In the genomic region with DNA sequence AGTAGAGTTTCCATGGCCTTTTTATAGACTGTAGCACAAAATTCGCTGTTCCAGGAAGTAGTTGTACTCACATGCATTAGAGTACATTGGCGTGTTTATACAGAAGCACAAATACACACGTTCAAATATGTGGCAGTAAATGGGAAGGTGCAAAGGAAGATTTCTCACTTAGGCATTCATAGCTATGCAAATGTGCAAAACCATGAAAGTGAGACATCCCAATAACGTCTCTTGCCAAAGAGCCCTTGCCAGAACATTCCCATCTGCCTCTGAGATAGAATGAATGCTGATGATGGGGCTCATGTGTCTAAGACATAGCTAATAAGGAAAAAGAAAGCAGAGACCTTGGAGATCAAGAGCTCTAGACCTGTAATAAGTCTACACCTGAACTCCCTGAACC, we compare ENCODE assay signal across 19 mouse cellular contexts.
DNase-seq lines count a peak whose midpoint lies in the region; ATAC-seq and TF ChIP-seq lines count a peak whose summit lies in the region.
"Had no signal": no experiment of that assay in that cellular context is flagged by ENCODE, and none has a peak within 500 bp of the region (broad histone marks: within the 10 kb centered on the region; RNA-seq: fewer than 3 reads in every experiment).

No protein-coding gene starts in this region.

- no peaks in the 10 kb centered on the region for H3K36me3 ChIP-seq in kidney, postnatal 0 days (ENCODE audit: insufficient read depth, low read length)
- H3K36me3 ChIP-seq in kidney, embryonic 15.5 days: no peaks in the 10 kb centered on the region
- no peaks in the 10 kb centered on the region for H3K36me3 ChIP-seq in lung, embryonic 16.5 days (ENCODE audit: control insufficient read depth, insufficient read depth, low read length)
- H3K36me3 ChIP-seq: intestine, embryonic 15.5 days; limb, embryonic 12.5 days; liver, embryonic 13.5 days; midbrain, embryonic 12.5 days; neural tube, embryonic 13.5 days had no signal

- peak; percentile 17 for DNase-seq in cerebellum, adult 11-12 months
- no peak for DNase-seq in cerebellum, adult 9-10 months
- DNase-seq in kidney, postnatal 0 days (ENCODE audit: low spot score): peak; percentile 3
- DNase-seq in lung, postnatal 36 days: no peak
- peak; percentile 54 for DNase-seq in layer of hippocampus, adult 9-11 months
- DNase-seq in adrenal gland, postnatal 25 days: no peak
- DNase-seq: cerebellum, postnatal 25 days; gastrocnemius, postnatal 25 days; liver, embryonic 13.5 days; thymus, postnatal 4 days had no signal

- no peak for ATAC-seq in kidney, postnatal 0 days (replicated peaks; ENCODE audit: low FRiP score, low read depth)
- ATAC-seq in kidney, embryonic 15.5 days (replicated peaks; ENCODE audit: low FRiP score): no peak
- ATAC-seq in lung, embryonic 16.5 days (ENCODE audit: low read depth): peak; percentile 21; the same call in 1 of the 2 replicates
- ATAC-seq: CD4-positive, CD25-positive, alpha-beta regulatory T cell, adult 4 months had no signal

- no peak overlapping the region for H3K4me2 ChIP-seq in kidney, postnatal 0 days (ENCODE audit: low read length)
- no peak overlapping the region for H3K4me2 ChIP-seq in kidney, embryonic 15.5 days
- no peak overlapping the region for H3K4me2 ChIP-seq in lung, embryonic 16.5 days (ENCODE audit: low read depth, low read length)
- H3K4me2 ChIP-seq: hindbrain, embryonic 14.5 days; intestine, embryonic 15.5 days; limb, embryonic 12.5 days; liver, embryonic 13.5 days; midbrain, embryonic 12.5 days; neural tube, embryonic 13.5 days had no signal

- WGBS in kidney, postnatal 0 days: 78% methylated on average over 4 of the region's 4 CpGs
- WGBS in kidney, embryonic 15.5 days: 85% methylated on average over 4 of the region's 4 CpGs
- WGBS in lung, embryonic 16.5 days: 51% methylated on average over 4 of the region's 4 CpGs

- H3K9me3 ChIP-seq in kidney, postnatal 0 days (replicated peaks; ENCODE audit: low read length): no peaks in the 10 kb centered on the region
- no peaks in the 10 kb centered on the region for H3K9me3 ChIP-seq in kidney, embryonic 15.5 days (replicated peaks)
- H3K9me3 ChIP-seq in lung, embryonic 16.5 days (ENCODE audit: control insufficient read depth, low read length): no peaks in the 10 kb centered on the region
- H3K9me3 ChIP-seq: intestine, embryonic 15.5 days; limb, embryonic 12.5 days; liver, embryonic 13.5 days; midbrain, embryonic 12.5 days; neural tube, embryonic 13.5 days had no signal

- no peak overlapping the region for H3K4me3 ChIP-seq in kidney, postnatal 0 days (replicated peaks; ENCODE audit: low read depth, low read length)
- H3K4me3 ChIP-seq in kidney, embryonic 15.5 days (replicated peaks): no peak overlapping the region
- no peak overlapping the region for H3K4me3 ChIP-seq in lung, embryonic 16.5 days (ENCODE audit: low read length)
- H3K4me3 ChIP-seq: intestine, embryonic 15.5 days; limb, embryonic 12.5 days; liver, embryonic 13.5 days; midbrain, embryonic 12.5 days; neural tube, embryonic 13.5 days had no signal

- no peak overlapping the region for H3K27ac ChIP-seq in kidney, postnatal 0 days
- H3K27ac ChIP-seq in kidney, embryonic 15.5 days: no peak overlapping the region
- H3K27ac ChIP-seq in lung, embryonic 16.5 days (ENCODE audit: low read length): no peak overlapping the region
- H3K27ac ChIP-seq: hindbrain, embryonic 14.5 days; intestine, embryonic 15.5 days; limb, embryonic 12.5 days; liver, embryonic 13.5 days; macrophage; midbrain, embryonic 12.5 days; neural tube, embryonic 13.5 days had no signal

- no peak for TF ChIP-seq CTCF in kidney, postnatal 0 days (IDR thresholded peaks at IDR 0.05; ENCODE audit: low read depth)

- no peaks in the 10 kb centered on the region for H3K27me3 ChIP-seq in kidney, postnatal 0 days (ENCODE audit: insufficient read depth, low read length)
- no peaks in the 10 kb centered on the region for H3K27me3 ChIP-seq in kidney, embryonic 15.5 days
- no peaks in the 10 kb centered on the region for H3K27me3 ChIP-seq in lung, embryonic 16.5 days (ENCODE audit: control insufficient read depth, insufficient read depth, low read depth, low read length)
- H3K27me3 ChIP-seq: intestine, embryonic 15.5 days; limb, embryonic 12.5 days; liver, embryonic 13.5 days; midbrain, embryonic 12.5 days; neural tube, embryonic 13.5 days had no signal

- H3K4me1 ChIP-seq in kidney, postnatal 0 days (replicated peaks; ENCODE audit: insufficient read depth, low read length): no peaks in the 10 kb centered on the region
- no peaks in the 10 kb centered on the region for H3K4me1 ChIP-seq in kidney, embryonic 15.5 days
- no peaks in the 10 kb centered on the region for H3K4me1 ChIP-seq in lung, embryonic 16.5 days (replicated peaks; ENCODE audit: control insufficient read depth, insufficient read depth, low read length)
- H3K4me1 ChIP-seq: intestine, embryonic 15.5 days; liver, embryonic 13.5 days had no signal

- H3K9ac ChIP-seq in kidney, postnatal 0 days (ENCODE audit: low read depth, low read length): no peak overlapping the region
- no peak overlapping the region for H3K9ac ChIP-seq in kidney, embryonic 15.5 days
- no peak overlapping the region for H3K9ac ChIP-seq in lung, embryonic 16.5 days (ENCODE audit: low read length)
- H3K9ac ChIP-seq: hindbrain, embryonic 14.5 days; intestine, embryonic 15.5 days; limb, embryonic 12.5 days; liver, embryonic 13.5 days; midbrain, embryonic 12.5 days; neural tube, embryonic 13.5 days had no signal

Comparison
In these comparisons a context has a peak if more than half of its experiments do, and no peak if none do; other contexts are left out.
1. DNase-seq: peak in cerebellum, adult 11-12 months (single experiment), kidney, postnatal 0 days (single experiment) and layer of hippocampus, adult 9-11 months (single experiment); none in cerebellum, adult 9-10 months (single experiment), lung, postnatal 36 days (single experiment) and adrenal gland, postnatal 25 days (single experiment).